Mouse (Mus musculus) heart, adult 9 months (tissue): ENCODE results near the gene A330070K13Rik.

ENCODE experiments used
- DNase-seq, 2 experiments: peaks; one replicate each; pipeline ENCODE4 v3.0.0; 2022; ENCODE audit warnings: low spot score in 2 of 2

A330070K13Rik gene

GRCm38 (mm10) chr5:130384222-130384912, at the start of gene A330070K13Rik:
TSS of gene A330070K13Rik (minus strand) at chr5:130384631.
- no peak for DNase-seq

- DNase-seq = no peak
Measured at GRCm38 (mm10) chr5:130411516-130411915, 27.1 kb upstream of the A330070K13Rik start.

- no peak for DNase-seq
Measured at GRCm38 (mm10) chr5:130409706-130410105, 25.3 kb upstream of the A330070K13Rik start.

GRCm38 (mm10) chr5:130405201-130405600, 20.8 kb upstream of the A330070K13Rik start:
- DNase-seq = no peak

GRCm38 (mm10) chr5:130400136-130400917, 15.9 kb upstream of the A330070K13Rik start:
- no peak for DNase-seq

GRCm38 (mm10) chr5:130395142-130395541, 10.7 kb upstream of the A330070K13Rik start:
- no peak for DNase-seq

GRCm38 (mm10) chr5:130394386-130394785, 10.0 kb upstream of the A330070K13Rik start:
- DNase-seq = no peak

- DNase-seq = no peak
Measured at GRCm38 (mm10) chr5:130393618-130394355, 9.4 kb upstream of the A330070K13Rik start.

- no peak for DNase-seq
Measured at GRCm38 (mm10) chr5:130386418-130386817, 2.0 kb upstream of the A330070K13Rik start.

- DNase-seq = no peak
Measured at GRCm38 (mm10) chr5:130375411-130375810, 9.0 kb downstream of the A330070K13Rik start.

GRCm38 (mm10) chr5:130369237-130369636, 15.2 kb downstream of the A330070K13Rik start, which contains the start of gene Caln1:
TSS of gene Caln1 (plus strand) at chr5:130369455.
- DNase-seq = no peak

GRCm38 (mm10) chr5:130368236-130368635, 16.2 kb downstream of the A330070K13Rik start:
- DNase-seq = no peak

- no peak for DNase-seq
Measured at GRCm38 (mm10) chr5:130363773-130364172, 20.7 kb downstream of the A330070K13Rik start.

GRCm38 (mm10) chr5:130363111-130363510, 21.3 kb downstream of the A330070K13Rik start:
- no peak for DNase-seq

- no peak for DNase-seq
Measured at GRCm38 (mm10) chr5:130355223-130355622, 29.2 kb downstream of the A330070K13Rik start.

- DNase-seq = no peak
Measured at GRCm38 (mm10) chr5:130345871-130346270, 38.6 kb downstream of the A330070K13Rik start.

GRCm38 (mm10) chr5:130344999-130345398, 39.4 kb downstream of the A330070K13Rik start:
- DNase-seq = no peak

- DNase-seq = no peak
Measured at GRCm38 (mm10) chr5:130340656-130341055, 43.8 kb downstream of the A330070K13Rik start.

- no peak for DNase-seq
Measured at GRCm38 (mm10) chr5:130335462-130335861, 49.0 kb downstream of the A330070K13Rik start.

- DNase-seq = no peak
Measured at GRCm38 (mm10) chr5:130333971-130334370, 50.5 kb downstream of the A330070K13Rik start.

- DNase-seq = no peak
Measured at GRCm38 (mm10) chr5:130333566-130333965, 50.9 kb downstream of the A330070K13Rik start.

- no peak for DNase-seq
Measured at GRCm38 (mm10) chr5:130331206-130331605, 53.2 kb downstream of the A330070K13Rik start.
